Mouse (Mus musculus) forebrain, embryonic 15.5 days (tissue): ENCODE data around the gene Dop1a. TPM values are rescaled to one million over a fixed set of nuclear protein-coding genes. Genes with fewer than 3 reads are reported as not detected.
"Not testable (repeated sequence)": the region's sequence is repeated elsewhere in the genome, so short reads cannot be mapped to it uniquely, and the experiment has no call there.

Source experiments
- ATAC-seq: fragments of 200-750 bp; cut with Nextera tagmentation; replicated peaks from 2 replicates; pipeline ENCODE4 v1.8.0; 2017; ENCODE audit warnings: mild to moderate bottlenecking, moderate TSS enrichment, moderate library complexity
- H3K27ac ChIP-seq: fragments of 300-500 bp; sonication (generic); replicated peaks from 2 replicates; pipeline ENCODE4 v1.5.1; 2015; ENCODE audit warnings: mild to moderate bottlenecking, inconsistent platforms
- H3K27me3 ChIP-seq: fragments of 300-500 bp; sonication (generic); 2 replicates; pipeline ENCODE4 v1.6.1; 2015; ENCODE audit warnings: inconsistent platforms
- H3K36me3 ChIP-seq: fragments of 300-500 bp; sonication (generic); 2 replicates; pipeline ENCODE4 v1.6.1; 2015; ENCODE audit warnings: mild to moderate bottlenecking, inconsistent platforms
- H3K4me1 ChIP-seq: fragments of 300-500 bp; sonication (generic); 2 replicates; pipeline ENCODE4 v1.6.1; 2015; ENCODE audit warnings: inconsistent platforms
- H3K4me2 ChIP-seq: fragments of 300-500 bp; sonication (generic); replicated peaks from 2 replicates; pipeline ENCODE4 v1.6.1; 2015; ENCODE audit warnings: mild to moderate bottlenecking, inconsistent platforms
- H3K4me3 ChIP-seq: fragments of 300-500 bp; sonication (generic); 2 replicates; pipeline ENCODE4 v1.5.1; 2015; ENCODE audit warnings: mild to moderate bottlenecking, inconsistent platforms
- H3K9ac ChIP-seq: fragments of 300-500 bp; sonication (generic); replicated peaks from 2 replicates; pipeline ENCODE4 v1.6.1; 2015; ENCODE audit warnings: mild to moderate bottlenecking, inconsistent platforms
- H3K9me3 ChIP-seq: fragments of 300-500 bp; sonication (generic); 2 replicates; pipeline ENCODE4 v1.6.1; 2016; ENCODE audit warnings: inconsistent platforms
- WGBS: fragments of 180-500 bp; shearing (Covaris S2); methylation state at CpG from one replicate; pipeline ENCODE4 v1.1.7; 2015; ENCODE audit warnings: mixed read lengths; 5-methylcytosine and 5-hydroxymethylcytosine counted together
- polyA plus RNA-seq: library from polyadenylated mRNA; unstranded; fragments of >200 nt; fragmentation: Nextera tagmentation; extraction: Ambion mirVana; gene quantifications from 2 replicates; pipeline ENCODE4 v1.2.1, GENCODE M21; 2015

Gene Dop1a
- polyA plus RNA-seq, 1 experiment from 2014 or later, result 34.8 TPM

DNA sequence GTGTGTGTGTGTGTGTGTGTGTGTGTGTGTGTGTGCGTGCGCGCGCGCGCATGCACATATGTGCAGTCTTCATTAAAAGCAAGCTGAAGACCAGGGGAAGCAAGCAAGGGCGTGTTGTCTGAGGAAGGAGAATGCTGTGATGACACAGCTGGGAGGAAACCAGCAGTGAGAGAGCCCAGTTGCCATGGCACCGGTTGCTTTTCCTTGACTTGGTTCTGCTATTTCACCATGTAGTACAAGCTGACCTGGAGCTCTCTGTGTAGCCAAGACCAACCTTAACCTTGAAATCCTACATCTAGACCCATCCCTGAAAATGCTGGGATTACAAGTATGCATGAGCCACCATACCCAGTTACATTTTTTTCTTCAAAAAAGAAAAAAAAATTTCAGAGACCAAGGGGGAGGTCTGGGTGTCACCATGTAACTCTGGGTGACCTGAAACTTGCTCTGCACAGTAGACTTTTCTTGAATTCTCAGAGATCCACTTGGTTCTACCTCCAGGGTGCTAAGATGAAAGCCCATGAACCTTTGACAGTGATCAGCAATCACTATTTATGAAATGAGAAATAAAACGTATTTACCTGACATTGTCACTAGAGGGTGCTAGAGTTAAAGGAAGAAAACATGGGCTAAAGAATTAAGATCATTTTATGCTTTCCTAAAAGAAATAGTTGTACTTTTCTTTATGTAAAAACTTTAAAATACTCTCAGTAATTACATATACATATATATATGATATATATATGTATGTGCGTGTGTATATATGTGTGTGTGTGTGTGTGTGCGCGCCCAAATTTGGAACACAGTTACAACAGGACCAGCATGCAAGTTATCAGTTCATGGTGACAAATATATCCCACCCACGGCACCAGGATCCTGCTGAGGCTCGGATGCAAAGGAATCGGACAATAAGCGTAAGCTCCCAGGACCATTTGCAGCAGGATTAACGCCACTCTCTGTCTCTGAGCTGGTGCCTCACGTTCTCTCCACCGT lies 126.0 kb downstream of the Dop1a start:
- H3K27me3 ChIP-seq, result no peaks in the 10 kb centered on the region
- no peaks in the 10 kb centered on the region for H3K9me3 ChIP-seq

DNA sequence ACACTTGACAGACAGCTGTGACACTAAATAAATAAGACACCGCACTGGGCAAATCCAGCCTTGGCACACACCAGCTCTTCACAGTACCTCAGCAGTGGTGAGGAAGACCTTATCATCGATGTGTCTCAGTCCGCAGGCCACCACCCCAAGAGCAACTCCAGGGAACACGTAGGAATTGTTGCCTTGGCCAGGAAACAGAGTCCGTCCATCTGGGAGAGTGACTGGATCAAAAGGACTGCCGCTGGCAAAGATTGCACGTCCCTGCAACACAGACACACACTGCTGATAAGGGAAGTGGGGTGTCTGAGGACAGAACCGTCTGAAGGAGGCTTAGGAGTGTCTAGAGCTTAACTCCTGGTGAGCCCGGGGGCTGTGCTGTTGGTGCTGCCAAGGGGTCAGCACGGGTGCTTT lies 127.4 kb downstream of the Dop1a start:
- not testable (repeated sequence) for H3K4me1 ChIP-seq, H3K4me3 ChIP-seq, H3K4me2 ChIP-seq, H3K36me3 ChIP-seq, H3K9ac ChIP-seq, H3K27me3 ChIP-seq, H3K27ac ChIP-seq, H3K9me3 ChIP-seq, ATAC-seq
- WGBS, result 78% methylated on average over 10 of the region's 10 CpGs

More for the DNA sequence above, 126.0 kb downstream of the Dop1a start:
- no peak overlapping the region for H3K4me3 ChIP-seq
- no peaks in the 10 kb centered on the region for H3K4me1 ChIP-seq
- ATAC-seq, result peak; percentile 56
- H3K9ac ChIP-seq, result no peak overlapping the region
- WGBS, result 75% methylated on average over 19 of the region's 19 CpGs
- H3K36me3 ChIP-seq, result no peaks in the 10 kb centered on the region
- H3K4me2 ChIP-seq, result no peak overlapping the region
- H3K27ac ChIP-seq, result no peak overlapping the region

DNA sequence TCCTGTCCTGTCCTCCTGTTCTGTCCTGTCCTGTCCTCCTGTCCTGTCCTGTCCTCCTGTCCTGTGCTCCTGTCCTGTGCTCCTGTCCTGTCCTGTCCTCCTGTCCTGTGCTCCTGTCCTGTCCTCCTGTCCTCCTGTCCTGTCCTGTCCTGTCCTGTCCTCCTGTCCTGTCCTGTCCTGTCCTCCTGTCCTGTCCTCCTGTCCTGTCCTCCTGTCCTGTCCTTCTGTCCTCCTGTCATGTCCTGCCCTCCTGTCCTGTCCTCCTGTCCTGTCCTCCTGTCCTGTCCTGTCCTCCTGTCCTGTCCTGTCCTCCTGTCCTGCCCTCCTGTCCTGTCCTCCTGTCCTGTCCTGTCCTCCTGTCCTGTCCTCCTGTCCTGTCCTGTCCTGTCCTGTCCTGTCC lies 130.0 kb downstream of the Dop1a start:
- H3K9me3 ChIP-seq, H3K27me3 ChIP-seq, H3K27ac ChIP-seq, H3K4me2 ChIP-seq, H3K36me3 ChIP-seq, H3K9ac ChIP-seq, ATAC-seq, H3K4me3 ChIP-seq, H3K4me1 ChIP-seq: not testable (repeated sequence)

DNA sequence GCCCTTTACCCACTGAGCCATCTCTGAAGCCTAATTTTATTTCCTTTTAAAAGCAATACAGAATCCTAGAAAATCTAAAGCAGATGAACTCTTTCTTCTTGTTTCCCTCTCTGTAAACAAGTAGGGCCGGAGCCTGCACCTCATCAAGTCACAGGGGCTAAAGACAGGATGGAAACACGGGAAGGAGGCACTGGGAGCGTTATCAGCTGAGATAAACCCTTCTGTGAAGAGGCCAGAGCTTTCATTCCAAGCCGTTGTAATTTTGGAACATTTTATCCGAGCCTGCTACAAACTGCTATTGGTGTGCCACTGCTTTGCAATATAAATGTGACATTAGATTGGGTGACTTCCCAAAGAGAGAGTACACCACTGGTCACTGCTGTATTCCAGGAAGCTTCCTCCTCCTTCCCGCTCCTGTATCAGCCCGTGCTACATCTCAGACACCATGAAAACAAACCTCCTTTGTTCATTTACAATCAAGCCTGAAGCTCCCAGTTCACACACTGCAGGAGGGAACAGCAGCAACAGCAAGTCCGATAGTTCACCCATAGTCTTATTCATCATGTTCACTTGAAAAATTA lies 132.9 kb downstream of the Dop1a start:
- ATAC-seq, result no peak
- H3K27me3 ChIP-seq, result no peaks in the 10 kb centered on the region
- H3K9ac ChIP-seq, result no peak overlapping the region
- WGBS, result 60% methylated on average over 8 of the region's 8 CpGs
- H3K4me3 ChIP-seq, result no peak overlapping the region
- H3K9me3 ChIP-seq, result no peaks in the 10 kb centered on the region
- H3K36me3 ChIP-seq, result no peaks in the 10 kb centered on the region
- no peak overlapping the region for H3K4me2 ChIP-seq
- no peak overlapping the region for H3K27ac ChIP-seq
- H3K4me1 ChIP-seq, result no peaks in the 10 kb centered on the region

Other genes starting within 250 kb of the Dop1a start
- gene Ube2cbp, start 2.2 kb upstream of the Dop1a start, polyA plus RNA-seq, result 4.4 and 4.6 TPM in 2 replicates
- 41.5 and 42.1 TPM in 2 replicates for gene Pgm3, start 104.7 kb downstream of the Dop1a start, polyA plus RNA-seq
- 8.6 and 10.2 TPM in 2 replicates for gene Rwdd2a, start 104.8 kb downstream of the Dop1a start, polyA plus RNA-seq
- gene Me1, start 228.8 kb downstream of the Dop1a start, polyA plus RNA-seq, result 16.3 and 20.2 TPM in 2 replicates